Mouse (Mus musculus) kidney, embryonic 16.5 days (tissue): ENCODE measurements around the gene Sertm1. TPM values are rescaled to one million over a fixed set of nuclear protein-coding genes. Genes with fewer than 3 reads are reported as not detected.

Source experiments
- ATAC-seq: fragments of 200-750 bp; cut with Nextera tagmentation; 2 replicates; pipeline ENCODE4 v1.8.0; 2017; ENCODE audit warnings: moderate TSS enrichment; ENCODE audit not compliant: low FRiP score, low TSS enrichment
- H3K27ac ChIP-seq: fragments of 300-500 bp; sonication (generic); 2 replicates; pipeline ENCODE4 v1.5.1; 2014; ENCODE audit warnings: low read length
- H3K27me3 ChIP-seq: fragments of 300-500 bp; sonication (generic); 2 replicates; pipeline ENCODE4 v1.6.1; 2014; ENCODE audit warnings: low read length, control low read depth, mixed read lengths; ENCODE audit not compliant: insufficient read depth
- H3K36me3 ChIP-seq: fragments of 300-500 bp; sonication (generic); 2 replicates; pipeline ENCODE4 v1.6.1; 2014; ENCODE audit warnings: low read length, control low read depth, mixed read lengths; ENCODE audit not compliant: insufficient read depth
- H3K4me1 ChIP-seq: fragments of 300-500 bp; sonication (generic); 2 replicates; pipeline ENCODE4 v1.6.1; 2014; ENCODE audit warnings: low read length, control low read depth, mixed read lengths; ENCODE audit not compliant: insufficient read depth
- H3K4me2 ChIP-seq: fragments of 300-500 bp; sonication (generic); replicated peaks from 2 replicates; pipeline ENCODE4 v1.6.1; 2014; ENCODE audit warnings: low read depth, low read length
- H3K4me3 ChIP-seq: fragments of 300-500 bp; sonication (generic); 2 replicates; pipeline ENCODE4 v1.5.1; 2014; ENCODE audit warnings: mild to moderate bottlenecking, low read length
- H3K9ac ChIP-seq: fragments of 300-500 bp; sonication (generic); replicated peaks from 2 replicates; pipeline ENCODE4 v1.6.1; 2014; ENCODE audit warnings: low read length
- H3K9me3 ChIP-seq: fragments of 300-500 bp; sonication (generic); 2 replicates; pipeline ENCODE4 v1.6.1; 2016; ENCODE audit warnings: low read length, control low read depth
- WGBS: fragments of 180-500 bp; shearing (Covaris S2); extraction: QIAGEN DNeasy Blood & Tissue Kit; methylation state at CpG from one replicate; pipeline ENCODE4 v1.1.7; 2014; 5-methylcytosine and 5-hydroxymethylcytosine counted together
- polyA plus RNA-seq: library from polyadenylated mRNA; unstranded; fragments of >200 nt; fragmentation: Nextera tagmentation; extraction: Ambion mirVana; gene quantifications from 2 replicates; pipeline ENCODE4 v1.2.1, GENCODE M21; 2015

The Sertm1 gene
- polyA plus RNA-seq, result not detected in 2 replicates

DNA sequence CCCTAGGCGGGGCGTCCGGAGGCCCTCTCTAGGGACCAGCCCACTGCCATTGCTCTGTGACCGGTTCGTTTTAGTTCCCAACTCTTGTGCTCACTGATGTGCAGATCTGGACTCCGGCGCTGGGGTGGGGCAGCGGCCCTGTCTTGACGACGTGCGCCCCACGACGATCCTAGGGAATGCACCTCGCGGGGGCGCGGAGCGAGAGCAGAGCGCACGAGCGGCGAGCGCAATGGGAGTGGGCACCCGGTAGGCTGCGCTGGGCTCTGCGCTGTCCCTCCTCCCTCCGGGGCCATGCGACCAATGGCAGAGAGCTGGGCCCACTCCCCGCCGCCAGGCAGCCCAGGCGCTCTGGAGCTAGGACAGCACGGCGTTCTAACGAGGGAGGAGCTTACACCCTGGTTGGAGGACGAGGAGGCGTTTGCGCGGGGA, at the start of gene Sertm1:
Gene Sertm1 (minus strand): TSS at position 245 of the 429 bp plus-strand sequence.
- Histone ChIP-seq H3K4me3 (peak within 1 kb of the TSS; percentile 57), H3K4me2 (peak within 1 kb of the TSS; percentile 93), H3K9me3 (no peaks in the 10 kb centered on the region), H3K27ac (no peak within 1 kb of the TSS), H3K9ac (peak within 1 kb of the TSS; percentile 42), H3K4me1 (peaks cover 9% of the 10 kb centered on the region; the same call in 1 of the 2 replicates), H3K27me3 (peaks cover 46% of the 10 kb centered on the region), H3K36me3 (no peaks in the 10 kb centered on the region)
- ATAC-seq, result peak; percentile 99
- WGBS, result under 1% methylated on average over 36 of the region's 38 CpGs

DNA sequence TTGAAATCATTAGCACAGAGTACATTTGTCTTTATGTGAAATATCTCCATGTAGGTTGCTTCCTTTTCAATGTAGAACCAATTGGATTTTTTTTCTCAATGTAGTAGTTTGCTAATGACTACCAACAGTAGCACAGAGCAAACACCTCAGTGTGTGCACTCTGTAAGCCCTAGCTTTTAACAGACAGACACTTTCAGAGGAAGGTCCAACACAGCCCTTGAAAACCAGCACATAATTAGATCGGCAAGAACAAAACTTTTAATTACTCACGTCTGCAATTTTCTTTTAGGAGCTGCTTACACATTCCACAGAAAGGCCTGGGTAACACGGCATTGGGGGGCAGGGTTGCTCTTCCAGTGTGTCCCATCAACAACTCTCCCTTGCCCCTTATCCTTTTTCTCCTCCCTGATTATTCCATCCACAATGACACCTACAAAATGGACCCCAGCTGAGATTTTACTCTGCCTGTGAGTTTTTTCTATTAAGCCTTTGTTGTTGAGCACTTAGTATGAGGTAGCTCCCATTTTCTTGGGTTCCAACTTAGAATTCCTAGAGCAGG, 49.3 kb upstream of the Sertm1 start:
- H3K27ac ChIP-seq, result no peak overlapping the region
- H3K27me3 ChIP-seq, result no peaks in the 10 kb centered on the region
- H3K4me1 ChIP-seq, result no peaks in the 10 kb centered on the region
- no peak for ATAC-seq
- H3K9me3 ChIP-seq, result no peaks in the 10 kb centered on the region
- 73% methylated on average over 3 of the region's 3 CpGs for WGBS
- no peak overlapping the region for H3K4me3 ChIP-seq
- no peak overlapping the region for H3K4me2 ChIP-seq
- H3K36me3 ChIP-seq, result no peaks in the 10 kb centered on the region
- H3K9ac ChIP-seq, result no peak overlapping the region

DNA sequence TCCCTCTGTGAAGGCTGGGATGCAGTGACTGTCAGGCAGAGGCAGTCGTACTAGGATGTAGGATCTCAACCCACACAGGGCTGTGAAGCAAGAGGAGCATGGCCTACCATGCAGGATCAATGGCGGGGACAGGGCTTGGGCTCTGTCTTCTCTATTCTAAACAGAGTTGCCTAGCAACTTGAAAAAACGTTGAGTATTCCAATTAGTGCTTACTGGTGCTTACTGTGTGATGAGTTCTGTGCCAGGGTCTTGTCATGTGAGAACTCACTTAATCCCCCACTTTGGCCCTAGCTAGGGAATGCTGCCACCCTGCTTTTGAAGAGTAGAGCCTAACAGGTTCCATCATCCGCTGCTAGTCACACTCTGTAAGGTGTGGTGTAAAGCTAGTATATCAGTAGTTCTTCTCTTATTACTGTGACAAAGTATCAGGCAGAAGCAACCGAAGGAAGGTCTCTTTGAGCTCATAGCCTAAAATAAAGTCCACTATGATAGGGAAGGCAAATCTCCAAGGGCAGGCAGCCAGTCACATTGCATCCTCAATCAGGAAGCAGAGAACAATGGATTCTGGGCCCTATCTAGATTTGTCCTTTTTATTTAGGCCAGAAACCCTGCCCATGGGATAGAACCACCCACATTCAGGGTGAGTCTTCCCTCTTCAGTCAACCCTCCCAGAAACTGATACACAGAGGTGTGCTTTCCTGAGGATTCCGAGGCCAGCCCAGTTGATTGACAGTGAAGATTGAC, 27.6 kb upstream of the Sertm1 start:
- no peak for ATAC-seq
- Histone ChIP-seq H3K36me3 (no peaks in the 10 kb centered on the region), H3K27ac (no peak overlapping the region), H3K4me3 (no peak overlapping the region), H3K9me3 (no peaks in the 10 kb centered on the region), H3K9ac (no peak overlapping the region), H3K4me2 (no peak overlapping the region), H3K27me3 (no peaks in the 10 kb centered on the region), H3K4me1 (no peaks in the 10 kb centered on the region)
- 72% methylated on average over 6 of the region's 6 CpGs for WGBS

DNA sequence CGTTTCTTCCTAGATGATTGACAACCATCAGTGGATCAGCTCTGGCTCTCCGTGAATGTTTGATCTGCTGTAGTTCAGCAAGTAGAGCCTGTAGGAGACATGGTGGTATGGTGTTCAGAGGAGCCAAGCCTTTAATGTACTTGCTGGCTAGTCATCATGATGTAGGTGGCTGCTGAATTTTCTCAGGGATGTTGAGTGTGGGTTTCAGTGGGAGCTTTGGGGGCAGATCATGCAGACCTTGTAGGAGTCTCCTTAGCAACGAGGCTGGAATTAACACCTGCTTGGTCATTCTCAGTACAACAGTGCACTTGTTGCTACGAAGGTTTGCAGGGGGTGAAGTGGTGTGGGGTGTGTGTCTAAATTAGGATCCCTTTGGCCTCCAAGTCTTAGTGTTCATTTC, 18.8 kb upstream of the Sertm1 start:
- Histone ChIP-seq H3K4me2 (no peak overlapping the region), H3K36me3 (no peaks in the 10 kb centered on the region), H3K9ac (no peak overlapping the region), H3K4me3 (no peak overlapping the region), H3K4me1 (no peaks in the 10 kb centered on the region), H3K27ac (no peak overlapping the region), H3K9me3 (no peaks in the 10 kb centered on the region), H3K27me3 (no peaks in the 10 kb centered on the region)
- WGBS, result 87% methylated on average over 4 of the region's 4 CpGs
- ATAC-seq, result no peak

DNA sequence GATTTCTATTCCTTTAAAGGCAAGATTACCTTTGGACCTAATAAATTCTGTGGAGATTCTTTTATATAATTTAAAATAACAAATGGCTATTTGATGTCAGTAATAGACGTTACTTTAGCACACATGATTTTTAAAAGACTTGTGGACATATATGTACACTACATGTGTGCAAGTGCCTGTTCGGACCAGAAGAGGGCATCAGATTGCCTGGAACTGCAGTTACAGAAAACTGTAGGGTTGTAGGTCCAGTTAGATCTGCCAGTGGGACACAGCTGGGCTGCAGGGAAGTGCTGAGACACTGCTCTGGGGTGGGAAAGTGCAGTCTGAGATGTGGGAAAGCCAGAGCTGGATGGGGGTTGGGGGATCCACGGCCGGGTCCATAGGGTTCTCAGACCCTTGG, 16.9 kb upstream of the Sertm1 start:
- Histone ChIP-seq H3K9me3 (no peaks in the 10 kb centered on the region), H3K9ac (no peak overlapping the region), H3K4me3 (no peak overlapping the region), H3K27ac (no peak overlapping the region), H3K4me2 (no peak overlapping the region), H3K36me3 (no peaks in the 10 kb centered on the region), H3K27me3 (no peaks in the 10 kb centered on the region), H3K4me1 (no peaks in the 10 kb centered on the region)
- WGBS, result 90% methylated on average over 4 of the region's 4 CpGs
- no peak for ATAC-seq

- 77% methylated on average over 3 of the region's 3 CpGs for WGBS
- Histone ChIP-seq H3K9ac (no peak overlapping the region), H3K4me1 (peaks cover 9% of the 10 kb centered on the region; the same call in 1 of the 2 replicates), H3K36me3 (no peaks in the 10 kb centered on the region), H3K9me3 (no peaks in the 10 kb centered on the region), H3K27ac (no peak overlapping the region), H3K4me3 (no peak overlapping the region), H3K27me3 (peaks cover 22% of the 10 kb centered on the region), H3K4me2 (no peak overlapping the region)
- no peak for ATAC-seq
Measured at GRCm38 (mm10) chr3:54920425-54920824, 4.7 kb upstream of the Sertm1 start.

GRCm38 (mm10) chr3:54914845-54915642, 643 bp downstream of the Sertm1 start:
- WGBS, result 2% methylated on average over 31 of the region's 31 CpGs
- peaks cover 9% of the 10 kb centered on the region; the same call in 1 of the 2 replicates for H3K4me1 ChIP-seq
- no peaks in the 10 kb centered on the region for H3K36me3 ChIP-seq
- H3K27ac ChIP-seq, result no peak overlapping the region
- H3K4me3 ChIP-seq, result peak overlapping the region; percentile 57
- peaks cover 46% of the 10 kb centered on the region for H3K27me3 ChIP-seq
- peak; percentile 60 for ATAC-seq
- peak overlapping the region; percentile 93 for H3K4me2 ChIP-seq
- peak overlapping the region; percentile 42 for H3K9ac ChIP-seq
- no peaks in the 10 kb centered on the region for H3K9me3 ChIP-seq

- H3K27ac ChIP-seq, result no peak overlapping the region
- no peaks in the 10 kb centered on the region for H3K36me3 ChIP-seq
- no peak overlapping the region for H3K9ac ChIP-seq
- peaks cover 9% of the 10 kb centered on the region for H3K27me3 ChIP-seq
- no peak overlapping the region for H3K4me3 ChIP-seq
- no peaks in the 10 kb centered on the region for H3K4me1 ChIP-seq
- H3K9me3 ChIP-seq, result no peaks in the 10 kb centered on the region
- no peak for ATAC-seq
- H3K4me2 ChIP-seq, result no peak overlapping the region
- 64% methylated on average over 1 of the region's 1 CpGs for WGBS
Measured at GRCm38 (mm10) chr3:54908878-54909277, 6.8 kb downstream of the Sertm1 start.

DNA sequence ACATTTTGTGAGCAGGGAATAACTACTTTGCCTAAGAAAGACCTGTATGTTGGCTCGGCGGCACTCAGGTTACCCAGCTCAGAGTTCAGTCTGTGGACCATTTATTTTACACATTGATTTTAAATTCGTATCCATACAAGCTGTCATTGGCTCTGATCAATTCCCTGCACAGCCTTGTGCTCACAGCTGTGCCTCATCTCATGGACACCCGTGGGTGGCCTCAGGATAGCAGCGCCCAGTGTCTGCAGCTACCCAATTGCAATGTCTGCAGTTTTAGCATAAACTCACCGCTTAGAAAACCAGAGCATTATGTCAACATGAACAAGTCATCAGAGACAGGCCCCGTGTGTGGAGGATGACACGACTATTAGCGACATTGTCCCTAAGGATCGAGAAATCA, 17.7 kb downstream of the Sertm1 start:
- Histone ChIP-seq H3K4me3 (no peak overlapping the region), H3K36me3 (no peaks in the 10 kb centered on the region), H3K4me1 (no peaks in the 10 kb centered on the region), H3K9me3 (no peaks in the 10 kb centered on the region), H3K27me3 (no peaks in the 10 kb centered on the region), H3K9ac (no peak overlapping the region), H3K4me2 (no peak overlapping the region), H3K27ac (no peak overlapping the region)
- 87% methylated on average over 10 of the region's 10 CpGs for WGBS
- ATAC-seq, result no peak
